Mouse (Mus musculus): Measurements from ENCODE around the gene Plekhf1. TPM values are rescaled to one million over a fixed set of nuclear protein-coding genes. Genes with fewer than 3 reads are reported as not detected.

Gene Plekhf1
- polyA plus RNA-seq, 1 experiment from 2014 or later, result 0.52 TPM

- Histone ChIP-seq H3K4me2 (ENCODE audit: low read depth, low read length) (no peak overlapping the region), H3K4me1 (ENCODE audit: control insufficient read depth, low read depth, low read length) (no peaks in the 10 kb centered on the region), H3K27ac (ENCODE audit: low read length) (no peak overlapping the region), H3K36me3 (ENCODE audit: control insufficient read depth, insufficient read depth) (no peaks in the 10 kb centered on the region), H3K9me3 (replicated peaks; ENCODE audit: control insufficient read depth, low read length) (no peaks in the 10 kb centered on the region), H3K4me3 (ENCODE audit: low read depth, low read length) (no peak overlapping the region), H3K9ac (ENCODE audit: low read depth, low read length) (no peak overlapping the region), H3K27me3 (ENCODE audit: control insufficient read depth, insufficient read depth, low read depth, low read length) (no peaks in the 10 kb centered on the region)
- 42% methylated on average over 5 of the region's 5 CpGs for WGBS (ENCODE audit: insufficient replicate concordance)
- ATAC-seq (ENCODE audit: low read depth), result no peak
Measured at GRCm38 (mm10) chr7:38251494-38252216, 23.8 kb upstream of the Plekhf1 start.

GRCm38 (mm10) chr7:38242417-38242816 lies 14.6 kb upstream of the Plekhf1 start:
- Histone ChIP-seq H3K27ac (ENCODE audit: low read length) (no peak overlapping the region), H3K4me3 (ENCODE audit: low read depth, low read length) (no peak overlapping the region), H3K4me1 (ENCODE audit: control insufficient read depth, low read depth, low read length) (no peaks in the 10 kb centered on the region), H3K9me3 (replicated peaks; ENCODE audit: control insufficient read depth, low read length) (no peaks in the 10 kb centered on the region), H3K4me2 (ENCODE audit: low read depth, low read length) (no peak overlapping the region), H3K36me3 (ENCODE audit: control insufficient read depth, insufficient read depth) (no peaks in the 10 kb centered on the region), H3K9ac (ENCODE audit: low read depth, low read length) (no peak overlapping the region), H3K27me3 (ENCODE audit: control insufficient read depth, insufficient read depth, low read depth, low read length) (no peaks in the 10 kb centered on the region)
- 56% methylated on average over 4 of the region's 4 CpGs for WGBS (ENCODE audit: insufficient replicate concordance)
- ATAC-seq (ENCODE audit: low read depth), result no peak

- Histone ChIP-seq H3K36me3 (ENCODE audit: control insufficient read depth, insufficient read depth) (no peaks in the 10 kb centered on the region), H3K27me3 (ENCODE audit: control insufficient read depth, insufficient read depth, low read depth, low read length) (no peaks in the 10 kb centered on the region), H3K9me3 (replicated peaks; ENCODE audit: control insufficient read depth, low read length) (no peaks in the 10 kb centered on the region), H3K27ac (ENCODE audit: low read length) (no peak overlapping the region), H3K9ac (ENCODE audit: low read depth, low read length) (no peak overlapping the region), H3K4me1 (ENCODE audit: control insufficient read depth, low read depth, low read length) (no peaks in the 10 kb centered on the region), H3K4me3 (ENCODE audit: low read depth, low read length) (no peak overlapping the region), H3K4me2 (ENCODE audit: low read depth, low read length) (no peak overlapping the region)
- ATAC-seq (ENCODE audit: low read depth), result no peak
Measured at GRCm38 (mm10) chr7:38237140-38237539, 9.3 kb upstream of the Plekhf1 start.

- Histone ChIP-seq H3K4me3 (ENCODE audit: low read depth, low read length) (no peak overlapping the region), H3K9me3 (replicated peaks; ENCODE audit: control insufficient read depth, low read length) (no peaks in the 10 kb centered on the region), H3K4me2 (ENCODE audit: low read depth, low read length) (no peak overlapping the region), H3K9ac (ENCODE audit: low read depth, low read length) (no peak overlapping the region), H3K27me3 (ENCODE audit: control insufficient read depth, insufficient read depth, low read depth, low read length) (no peaks in the 10 kb centered on the region), H3K27ac (ENCODE audit: low read length) (no peak overlapping the region), H3K4me1 (ENCODE audit: control insufficient read depth, low read depth, low read length) (no peaks in the 10 kb centered on the region), H3K36me3 (ENCODE audit: control insufficient read depth, insufficient read depth) (no peaks in the 10 kb centered on the region)
- 32% methylated on average over 11 of the region's 11 CpGs for WGBS (ENCODE audit: insufficient replicate concordance)
- no peak for ATAC-seq (ENCODE audit: low read depth)
Measured at GRCm38 (mm10) chr7:38236400-38237105, 8.7 kb upstream of the Plekhf1 start.

- Histone ChIP-seq H3K36me3 (ENCODE audit: control insufficient read depth, insufficient read depth) (no peaks in the 10 kb centered on the region), H3K9ac (ENCODE audit: low read depth, low read length) (no peak overlapping the region), H3K27me3 (ENCODE audit: control insufficient read depth, insufficient read depth, low read depth, low read length) (peaks cover 4% of the 10 kb centered on the region; the same call in 1 of the 2 replicates), H3K4me3 (ENCODE audit: low read depth, low read length) (no peak overlapping the region), H3K9me3 (replicated peaks; ENCODE audit: control insufficient read depth, low read length) (no peaks in the 10 kb centered on the region), H3K27ac (ENCODE audit: low read length) (no peak overlapping the region), H3K4me2 (ENCODE audit: low read depth, low read length) (no peak overlapping the region), H3K4me1 (ENCODE audit: control insufficient read depth, low read depth, low read length) (no peaks in the 10 kb centered on the region; the same call in 1 of the 2 replicates)
- WGBS (ENCODE audit: insufficient replicate concordance), result 29% methylated on average over 8 of the region's 8 CpGs
- ATAC-seq (ENCODE audit: low read depth), result no peak
Measured at GRCm38 (mm10) chr7:38230285-38230684, 2.5 kb upstream of the Plekhf1 start.

GRCm38 (mm10) chr7:38228329-38228728 lies 513 bp upstream of the Plekhf1 start:
- no peak overlapping the region; the same call in 1 of the 2 replicates for H3K9ac ChIP-seq (ENCODE audit: low read depth, low read length)
- no peaks in the 10 kb centered on the region for H3K9me3 ChIP-seq (replicated peaks; ENCODE audit: control insufficient read depth, low read length)
- H3K27ac ChIP-seq (ENCODE audit: low read length), result no peak overlapping the region
- 27% methylated on average over 8 of the region's 8 CpGs for WGBS (ENCODE audit: insufficient replicate concordance)
- peak overlapping the region; percentile 83 for H3K4me2 ChIP-seq (ENCODE audit: low read depth, low read length)
- no peaks in the 10 kb centered on the region for H3K36me3 ChIP-seq (ENCODE audit: control insufficient read depth, insufficient read depth)
- H3K27me3 ChIP-seq (ENCODE audit: control insufficient read depth, insufficient read depth, low read depth, low read length), result peaks cover 4% of the 10 kb centered on the region; the same call in 1 of the 2 replicates
- ATAC-seq (ENCODE audit: low read depth), result no peak
- no peaks in the 10 kb centered on the region; the same call in 1 of the 2 replicates for H3K4me1 ChIP-seq (ENCODE audit: control insufficient read depth, low read depth, low read length)
- peak overlapping the region; percentile 67 for H3K4me3 ChIP-seq (ENCODE audit: low read depth, low read length)

GRCm38 (mm10) chr7:38227181-38227899 lies 476 bp downstream of the Plekhf1 start:
- Histone ChIP-seq H3K27ac (ENCODE audit: low read length) (0 out of 2 replicates have a peak overlapping the region, but pooled peaks have one; percentile 24), H3K4me2 (ENCODE audit: low read depth, low read length) (peak overlapping the region; percentile 83), H3K27me3 (ENCODE audit: control insufficient read depth, insufficient read depth, low read depth, low read length) (peaks cover 4% of the 10 kb centered on the region; the same call in 1 of the 2 replicates), H3K9me3 (replicated peaks; ENCODE audit: control insufficient read depth, low read length) (no peaks in the 10 kb centered on the region), H3K4me3 (ENCODE audit: low read depth, low read length) (peak overlapping the region; percentile 67), H3K9ac (ENCODE audit: low read depth, low read length) (peak overlapping the region; percentile 56), H3K4me1 (ENCODE audit: control insufficient read depth, low read depth, low read length) (no peaks in the 10 kb centered on the region; the same call in 1 of the 2 replicates), H3K36me3 (ENCODE audit: control insufficient read depth, insufficient read depth) (no peaks in the 10 kb centered on the region)
- 1% methylated on average over 25 of the region's 25 CpGs for WGBS (ENCODE audit: insufficient replicate concordance)
- ATAC-seq (ENCODE audit: low read depth), result peak; percentile 14; the same call in 1 of the 2 replicates

GRCm38 (mm10) chr7:38226226-38226625 lies 1.6 kb downstream of the Plekhf1 start:
- ATAC-seq (ENCODE audit: low read depth), result no peak
- H3K27me3 ChIP-seq (ENCODE audit: control insufficient read depth, insufficient read depth, low read depth, low read length), result peaks cover 4% of the 10 kb centered on the region; the same call in 1 of the 2 replicates
- H3K4me1 ChIP-seq (ENCODE audit: control insufficient read depth, low read depth, low read length), result no peaks in the 10 kb centered on the region; the same call in 1 of the 2 replicates
- no peaks in the 10 kb centered on the region for H3K36me3 ChIP-seq (ENCODE audit: control insufficient read depth, insufficient read depth)
- H3K9ac ChIP-seq (ENCODE audit: low read depth, low read length), result no peak overlapping the region
- H3K9me3 ChIP-seq (replicated peaks; ENCODE audit: control insufficient read depth, low read length), result no peaks in the 10 kb centered on the region
- no peak overlapping the region for H3K4me2 ChIP-seq (ENCODE audit: low read depth, low read length)
- no peak overlapping the region for H3K27ac ChIP-seq (ENCODE audit: low read length)
- 79% methylated on average over 2 of the region's 2 CpGs for WGBS (ENCODE audit: insufficient replicate concordance)
- no peak overlapping the region for H3K4me3 ChIP-seq (ENCODE audit: low read depth, low read length)
